Mouse (Mus musculus): ENCODE data around the gene Smn1.

The Smn1 gene

DNA sequence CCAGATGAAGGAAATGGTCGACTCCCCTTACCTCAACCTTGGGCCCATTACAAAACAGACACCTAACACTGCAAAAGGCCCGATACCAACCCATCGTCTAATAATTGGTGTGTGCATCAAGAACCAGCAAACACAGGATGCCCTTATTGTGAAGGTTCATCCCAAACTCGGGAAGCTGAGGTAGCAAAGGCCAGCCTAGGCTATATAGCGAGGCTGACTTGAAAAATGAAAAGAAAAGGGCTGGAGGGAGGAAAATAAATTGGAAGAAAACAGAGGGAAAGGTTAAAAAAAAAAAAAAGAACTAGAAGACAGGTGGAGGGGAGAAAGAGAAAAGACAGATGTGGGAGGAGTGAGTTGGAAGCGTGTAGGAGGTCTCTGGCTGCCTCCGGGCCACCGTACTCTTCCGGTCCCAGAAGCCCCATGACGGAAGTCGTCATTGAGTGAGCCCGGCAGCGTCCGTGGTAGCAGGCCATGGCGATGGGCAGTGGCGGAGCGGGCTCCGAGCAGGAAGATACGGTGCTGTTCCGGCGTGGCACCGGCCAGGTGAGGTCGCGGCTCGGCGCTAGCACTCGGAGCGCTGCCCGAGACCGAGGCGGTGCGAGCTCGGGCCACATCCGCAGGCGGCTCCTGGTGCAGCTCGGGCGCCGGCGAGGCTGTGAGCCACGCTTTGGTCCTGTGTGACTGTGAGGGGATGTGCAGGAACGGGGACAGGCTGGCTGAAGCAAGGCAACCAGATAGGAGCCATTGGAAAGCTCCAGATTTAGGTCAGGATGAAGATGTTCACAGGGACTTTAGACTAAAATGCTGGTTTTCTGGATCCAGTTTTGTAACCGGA is at the start of gene Smn1:
Gene Smn1, plus strand, starts transcription at position 430 of the 835 bp plus-strand sequence.
- 0 out of 2 replicates have a peak, but pooled peaks have one; percentile 16 for TF ChIP-seq GATA4 (IDR thresholded peaks at IDR 0.05; ENCODE audit: insufficient replicate concordance, low read length)

DNA sequence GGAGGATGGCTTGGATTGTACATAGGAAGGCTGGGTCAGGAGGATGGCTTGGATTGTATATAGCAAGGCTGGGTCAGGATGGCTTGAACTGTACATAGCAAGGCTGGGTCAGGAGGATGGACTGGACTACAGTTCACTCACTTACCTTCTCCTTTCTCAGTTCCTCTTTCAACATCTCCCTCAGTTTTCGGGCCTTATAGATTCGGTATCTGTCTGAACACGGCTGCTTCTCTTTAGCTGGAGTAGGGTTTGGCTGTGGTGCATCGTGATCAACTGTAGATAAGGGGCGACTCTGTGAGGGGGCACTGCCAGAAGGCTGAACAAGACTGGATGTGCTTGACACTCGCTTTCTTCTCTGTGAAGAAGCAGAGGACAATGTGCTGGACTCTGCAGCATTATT is 25.8 kb upstream of the Smn1 start:
- no peak for TF ChIP-seq GATA4 (IDR thresholded peaks at IDR 0.05; ENCODE audit: insufficient replicate concordance, low read length)

DNA sequence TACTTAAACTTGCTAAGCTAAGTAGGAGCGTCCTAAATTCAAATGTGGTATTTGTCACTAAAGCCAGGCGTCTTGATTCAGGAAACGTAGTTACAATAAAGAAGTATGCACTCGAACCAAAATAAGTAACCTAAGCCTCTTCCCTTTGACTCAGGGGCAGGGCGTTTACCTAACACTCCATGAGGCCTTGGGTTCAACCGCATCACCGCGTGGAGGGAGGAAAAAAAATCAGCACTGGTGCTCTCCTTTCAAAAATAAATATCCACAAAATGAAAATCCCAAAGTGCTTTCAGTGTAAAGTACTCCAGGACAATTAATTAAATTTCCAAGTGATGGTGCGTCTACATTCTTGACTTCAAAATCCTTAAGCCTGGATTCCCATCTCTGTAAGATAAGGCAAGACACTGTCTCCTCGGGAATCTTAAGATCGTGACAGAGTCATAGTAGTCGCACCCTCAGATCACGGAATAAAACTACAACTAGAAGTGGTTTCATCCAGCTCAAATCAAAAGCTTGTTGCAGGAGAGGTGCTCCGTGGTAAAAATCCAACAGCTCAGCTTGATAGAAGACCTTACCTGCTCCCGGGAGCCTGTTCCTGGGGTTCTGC is 21.5 kb upstream of the Smn1 start:
- TF ChIP-seq GATA4 (IDR thresholded peaks at IDR 0.05; ENCODE audit: insufficient replicate concordance, low read length): no peak

DNA sequence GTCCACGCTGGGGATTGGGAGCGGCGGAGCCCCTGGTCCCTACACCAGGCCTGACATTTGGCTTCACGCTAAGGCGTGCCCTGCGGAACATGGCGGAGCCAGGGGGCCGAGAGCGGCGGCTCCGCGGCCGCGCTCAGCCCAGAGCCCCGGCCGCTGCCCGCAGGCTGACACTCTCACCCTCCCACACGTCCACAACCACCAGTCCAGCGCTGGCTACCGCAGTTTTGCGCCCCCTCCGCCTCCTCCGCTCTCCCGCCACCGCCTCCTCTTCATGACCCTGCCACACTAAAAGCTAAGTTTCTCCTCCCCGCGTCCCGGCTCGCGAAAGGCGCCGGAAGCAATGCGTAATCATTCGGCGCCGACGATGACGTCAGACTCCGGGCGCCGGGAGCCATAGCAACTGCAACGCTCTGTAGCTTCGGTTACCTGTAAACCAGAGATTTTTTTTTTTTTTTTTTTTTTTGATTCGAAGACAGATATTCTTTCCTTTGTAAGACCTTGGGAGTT is 20.9 kb upstream of the Smn1 start, which contains the start of gene Bdp1:
Gene Bdp1, minus strand, starts transcription at position 323 of the 507 bp plus-strand sequence.
- peak; percentile 8; the same call in 1 of the 2 replicates for TF ChIP-seq GATA4 (IDR thresholded peaks at IDR 0.05; ENCODE audit: insufficient replicate concordance, low read length)

DNA sequence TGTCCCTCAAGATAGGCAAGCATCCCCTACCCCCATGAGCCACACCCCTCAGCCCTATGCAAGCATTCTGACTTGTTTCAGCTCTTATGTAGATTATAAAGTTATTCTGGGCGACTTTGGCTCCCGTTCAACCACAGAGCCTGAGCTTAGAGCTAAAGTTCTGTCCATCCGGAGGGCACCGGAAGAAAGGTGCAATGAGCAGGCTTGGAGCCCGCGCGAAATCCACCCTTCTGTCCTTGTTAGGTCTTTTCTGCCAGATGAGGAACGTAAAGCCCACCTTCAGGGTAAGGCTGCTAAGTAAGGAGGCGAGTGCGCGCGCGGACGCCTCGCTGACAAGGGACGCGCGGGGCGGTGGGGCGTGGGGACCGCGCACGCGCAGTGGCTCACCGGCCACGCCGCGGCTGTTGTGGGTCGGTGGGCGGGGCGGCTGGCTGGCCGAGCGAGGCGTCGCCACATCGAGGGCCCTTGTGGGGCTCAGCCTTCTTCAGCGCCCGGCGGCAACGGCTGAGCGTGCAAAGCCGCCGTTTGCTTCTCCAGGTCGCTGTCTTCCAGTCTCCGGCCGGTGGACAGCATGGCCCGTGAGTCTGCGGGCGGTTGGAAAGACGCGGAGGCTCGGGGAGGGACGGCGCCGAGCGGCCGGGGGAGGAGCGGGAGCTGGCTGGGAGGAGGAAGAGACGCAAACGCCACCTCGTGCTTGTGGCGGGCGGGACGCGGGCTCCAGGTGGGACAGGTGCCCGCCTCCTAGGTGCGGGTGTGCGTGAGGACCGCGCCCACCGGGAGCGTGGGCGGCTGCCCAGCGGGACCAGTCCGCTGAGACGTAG is 16.8 kb upstream of the Smn1 start, which contains the start of gene Serf1:
Gene Serf1, plus strand, starts transcription at position 361 of the 821 bp plus-strand sequence.
- no peak for TF ChIP-seq GATA4 (IDR thresholded peaks at IDR 0.05; ENCODE audit: insufficient replicate concordance, low read length)

DNA sequence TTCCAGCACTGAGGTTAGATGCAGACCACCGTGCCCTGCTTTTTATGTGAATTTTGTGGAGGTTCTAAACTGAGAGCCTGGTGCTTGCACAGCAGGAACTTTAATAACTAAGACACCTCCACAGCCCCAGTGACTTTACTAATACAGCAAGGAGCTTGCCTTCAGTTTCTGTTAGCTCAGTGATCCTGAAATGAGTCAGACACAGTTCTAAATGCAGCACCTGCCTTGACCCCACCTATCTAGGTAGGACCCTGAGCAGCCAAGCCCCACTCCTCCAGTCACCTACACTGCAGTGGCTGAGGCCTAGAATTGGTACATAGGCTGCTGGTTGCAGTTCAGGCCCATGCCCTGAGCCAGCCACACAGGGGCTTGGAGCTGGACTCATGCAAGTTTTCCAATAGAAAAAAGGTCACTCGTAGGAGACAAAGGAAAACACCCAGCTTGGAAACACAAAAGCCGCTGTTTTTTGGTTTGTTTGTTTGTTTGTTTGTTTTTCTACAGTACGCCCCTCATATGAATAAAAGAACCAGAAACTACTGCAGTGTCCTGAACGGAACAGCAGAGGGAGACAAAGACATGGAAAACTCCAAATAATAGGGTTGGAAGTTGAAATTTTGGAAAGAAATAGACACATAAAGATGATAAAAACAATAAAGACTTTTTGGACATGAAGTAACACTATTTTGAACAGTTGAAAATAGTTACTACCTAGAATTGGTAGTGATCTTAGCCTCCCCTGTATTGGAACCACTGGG is 12.3 kb upstream of the Smn1 start:
- no peak for TF ChIP-seq GATA4 (IDR thresholded peaks at IDR 0.05; ENCODE audit: insufficient replicate concordance, low read length)

DNA sequence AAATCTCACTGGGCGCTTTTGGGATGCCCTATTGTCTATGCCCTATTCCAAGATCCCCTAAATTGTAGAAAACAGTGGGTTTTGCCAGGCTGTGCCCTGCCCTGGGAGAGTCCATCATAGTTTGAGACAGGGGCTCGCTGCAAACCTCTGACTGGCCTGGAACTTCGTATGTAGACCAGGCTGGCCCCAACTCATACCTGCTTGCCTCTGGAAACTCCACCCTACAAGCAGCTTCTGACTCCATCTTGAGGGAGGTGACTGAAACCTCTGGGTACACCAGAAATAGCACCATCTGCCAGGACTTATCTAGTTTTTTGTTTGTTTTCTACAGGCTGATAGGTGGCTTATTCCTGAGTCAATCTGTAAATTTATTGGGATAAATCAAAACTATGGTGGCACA is 682 bp upstream of the Smn1 start:
- no peak for TF ChIP-seq GATA4 (IDR thresholded peaks at IDR 0.05; ENCODE audit: insufficient replicate concordance, low read length)

DNA sequence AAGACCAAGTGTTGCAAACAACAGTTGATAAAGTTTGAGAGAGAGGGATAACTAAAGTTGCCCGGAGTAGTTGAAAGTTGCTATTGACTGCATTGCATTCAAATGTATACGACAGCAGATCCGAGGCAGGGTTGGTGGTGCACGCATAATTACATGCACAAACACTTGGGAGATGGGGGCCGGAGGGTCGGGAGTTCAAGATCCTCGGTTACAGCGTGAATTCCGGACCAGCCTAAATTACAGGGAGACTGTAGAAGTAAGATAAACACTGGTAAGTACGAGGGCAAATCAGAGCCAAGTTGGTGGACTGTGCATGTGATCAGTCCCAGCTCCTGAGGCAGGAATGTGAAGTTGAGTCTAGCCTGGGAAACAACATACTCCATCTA is 599 bp downstream of the Smn1 start:
- no peak for TF ChIP-seq GATA4 (IDR thresholded peaks at IDR 0.05; ENCODE audit: insufficient replicate concordance, low read length)

DNA sequence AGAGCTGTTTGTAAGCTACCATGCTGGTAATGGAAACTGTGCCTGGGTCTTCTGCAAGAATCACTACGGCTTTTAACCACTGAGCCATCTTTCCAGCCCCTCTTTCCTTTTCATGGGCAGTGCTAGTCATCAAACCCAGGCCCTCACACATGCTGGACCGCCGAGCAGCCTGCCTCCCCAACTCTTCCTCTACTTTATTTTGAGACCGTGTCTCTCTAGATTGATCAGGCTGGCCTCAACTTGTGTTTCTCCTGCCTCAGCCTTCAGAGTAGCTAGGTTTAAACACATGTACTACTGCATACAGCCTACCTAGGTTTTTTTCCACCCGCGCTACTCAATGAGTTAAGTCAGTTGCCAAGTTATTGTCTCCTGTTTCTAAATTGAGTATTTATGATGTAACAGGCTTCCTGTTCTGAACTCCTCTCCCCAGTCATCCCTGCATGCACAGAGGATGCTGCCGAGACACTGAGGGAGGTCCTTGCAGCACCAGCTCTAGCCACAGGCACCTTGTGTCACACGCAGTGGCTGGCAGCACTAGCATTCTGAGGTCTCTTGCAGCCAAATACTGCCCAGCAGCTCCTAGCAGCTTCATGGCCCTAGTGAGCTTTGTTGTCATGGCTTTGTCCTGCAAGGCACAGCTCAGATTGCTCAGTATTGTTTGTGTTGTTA is 17.1 kb downstream of the Smn1 start:
- TF ChIP-seq GATA4 (IDR thresholded peaks at IDR 0.05; ENCODE audit: insufficient replicate concordance, low read length): no peak

DNA sequence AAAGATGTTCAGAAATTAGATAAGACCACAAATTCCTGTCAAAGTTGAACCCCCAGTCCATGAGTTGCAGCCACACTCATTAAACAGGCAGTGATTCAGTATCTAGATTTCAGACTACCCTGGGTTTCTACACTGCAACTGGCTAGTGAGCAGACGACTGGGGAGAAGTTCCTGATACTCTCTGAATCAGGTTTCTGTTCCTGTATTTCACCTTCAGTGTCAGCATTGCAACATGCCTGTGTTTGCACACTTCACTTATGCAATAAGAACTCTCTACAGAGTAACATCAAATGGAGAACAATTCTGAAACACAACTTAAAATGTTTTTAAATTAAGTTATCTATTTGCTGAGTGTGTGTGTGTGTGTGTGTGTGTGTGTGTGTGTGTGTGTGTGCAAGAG is 28.0 kb downstream of the Smn1 start:
- no peak for TF ChIP-seq GATA4 (IDR thresholded peaks at IDR 0.05; ENCODE audit: insufficient replicate concordance, low read length)

DNA sequence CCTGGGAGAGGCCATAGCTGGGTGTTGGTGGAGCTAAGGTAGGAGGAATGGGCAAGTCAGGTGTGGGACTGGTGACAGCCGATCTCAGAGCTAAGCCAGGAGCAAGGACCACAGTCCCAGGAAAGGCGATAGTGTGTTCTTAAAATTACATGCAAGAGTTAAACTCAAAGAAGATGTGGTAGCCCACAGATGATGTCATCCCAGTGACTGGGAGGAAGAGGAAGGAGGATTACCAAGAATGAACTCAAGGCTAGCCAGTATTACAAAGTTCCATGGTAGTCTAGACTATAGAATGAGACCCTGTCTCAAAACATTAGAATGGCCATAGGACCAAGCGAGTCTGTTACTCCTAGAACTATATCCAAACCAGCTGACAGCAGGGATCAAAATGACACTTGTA is 32.0 kb downstream of the Smn1 start:
- no peak for TF ChIP-seq GATA4 (IDR thresholded peaks at IDR 0.05; ENCODE audit: insufficient replicate concordance, low read length)
